Mouse (Mus musculus) myocyte (in vitro differentiated cells): ENCODE measurements around the gene 1700025G04Rik. TPM values are rescaled to one million over a fixed set of nuclear protein-coding genes. Genes with fewer than 3 reads are reported as not detected.
"Not testable (repeated sequence)": the region's sequence is repeated elsewhere in the genome, so short reads cannot be mapped to it uniquely, and the experiment has no call there.

Source experiments
- H3K27me3 ChIP-seq: one replicate; pipeline ENCODE4 v1.6.1; 2011; ENCODE audit not compliant: control insufficient read depth, insufficient read depth, insufficient read length
- H3K36me3 ChIP-seq: one replicate; pipeline ENCODE4 v1.6.1; 2011; ENCODE audit not compliant: control insufficient read depth, insufficient read depth
- H3K4me2 ChIP-seq: one replicate; pipeline ENCODE4 v1.6.1; 2011; ENCODE audit warnings: low read depth, control low read depth
- H3K4me3 ChIP-seq: one replicate; pipeline ENCODE4 v1.5.1; 2011; ENCODE audit warnings: mild to moderate bottlenecking, control low read depth, moderate library complexity
- H3K79me2 ChIP-seq: one replicate; pipeline ENCODE4 v1.6.1; 2011; ENCODE audit not compliant: control insufficient read depth, insufficient read depth
- H3ac ChIP-seq: one replicate; pipeline ENCODE4 v1.6.1; 2011; ENCODE audit not compliant: control insufficient read depth, insufficient read length
- CEBPB ChIP-seq: IDR thresholded peaks from 2 replicates; pipeline ENCODE4 v1.6.1; 2011; ENCODE audit warnings: mild to moderate bottlenecking, moderate library complexity; ENCODE audit not compliant: poor library complexity, insufficient read depth, severe bottlenecking
- E2F4 ChIP-seq: IDR thresholded peaks from one replicate; pipeline ENCODE4 v1.6.1; 2011; ENCODE audit warnings: mild to moderate bottlenecking, control low read depth, moderate library complexity; ENCODE audit not compliant: insufficient read depth
- MAX ChIP-seq: IDR thresholded peaks from one replicate; pipeline ENCODE4 v1.6.1; 2011; ENCODE audit warnings: low read depth, mild to moderate bottlenecking, control low read depth
- MYOD1 ChIP-seq, 3 experiments: IDR thresholded peaks; one replicate each; pipeline ENCODE4 v1.6.1; 2011; ENCODE audit warnings: control low read depth in 2 of 3, low read depth in 2 of 3, mild to moderate bottlenecking in 2 of 3, moderate library complexity in 1 of 3; ENCODE audit not compliant: insufficient read length in 2 of 3, control insufficient read depth in 1 of 3
- MYOG ChIP-seq, 3 experiments: IDR thresholded peaks; one replicate each; pipeline ENCODE4 v1.6.1; 2011; ENCODE audit warnings: control low read depth in 2 of 3, low read depth in 2 of 3, mild to moderate bottlenecking in 2 of 3; ENCODE audit not compliant: insufficient read length in 2 of 3, control insufficient read depth in 1 of 3, insufficient read depth in 1 of 3
- POLR2A ChIP-seq: IDR thresholded peaks from one replicate; pipeline ENCODE4 v1.6.1; 2011; ENCODE audit warnings: low read depth, mild to moderate bottlenecking, control low read depth, moderate library complexity; ENCODE audit not compliant: insufficient read length
- POLR2AphosphoS2 ChIP-seq: IDR thresholded peaks from one replicate; pipeline ENCODE4 v1.6.1; 2011; ENCODE audit warnings: low read depth, control low read depth; ENCODE audit not compliant: insufficient read length
- REST ChIP-seq: IDR thresholded peaks from one replicate; pipeline ENCODE4 v1.6.1; 2011; ENCODE audit warnings: mild to moderate bottlenecking, control low read depth, moderate library complexity; ENCODE audit not compliant: insufficient read depth, insufficient read length
- SRF ChIP-seq: IDR thresholded peaks from one replicate; pipeline ENCODE4 v1.6.1; 2011; ENCODE audit warnings: low read depth; ENCODE audit not compliant: control insufficient read depth, insufficient read length
- TCF12 ChIP-seq: IDR thresholded peaks from one replicate; pipeline ENCODE4 v1.6.1; 2011; ENCODE audit warnings: mild to moderate bottlenecking, control low read depth; ENCODE audit not compliant: poor library complexity, insufficient read depth, severe bottlenecking
- TCF3 ChIP-seq: IDR thresholded peaks from one replicate; pipeline ENCODE4 v1.6.1; 2011; ENCODE audit warnings: low read depth, control low read depth; ENCODE audit not compliant: insufficient read length
- USF1 ChIP-seq: IDR thresholded peaks from one replicate; pipeline ENCODE4 v1.6.1; 2011; ENCODE audit warnings: low read depth, mild to moderate bottlenecking, control low read depth, moderate library complexity
- polyA plus RNA-seq: library from polyadenylated mRNA; unstranded; fragments of >200 nt; fragmentation: generic; extraction: Trizol; gene quantifications from one replicate; pipeline ENCODE4 v1.2.1, GENCODE M21; 2012; ENCODE audit warnings: missing spikeins

The 1700025G04Rik gene
- polyA plus RNA-seq, 1 experiment: 3.3 TPM

DNA sequence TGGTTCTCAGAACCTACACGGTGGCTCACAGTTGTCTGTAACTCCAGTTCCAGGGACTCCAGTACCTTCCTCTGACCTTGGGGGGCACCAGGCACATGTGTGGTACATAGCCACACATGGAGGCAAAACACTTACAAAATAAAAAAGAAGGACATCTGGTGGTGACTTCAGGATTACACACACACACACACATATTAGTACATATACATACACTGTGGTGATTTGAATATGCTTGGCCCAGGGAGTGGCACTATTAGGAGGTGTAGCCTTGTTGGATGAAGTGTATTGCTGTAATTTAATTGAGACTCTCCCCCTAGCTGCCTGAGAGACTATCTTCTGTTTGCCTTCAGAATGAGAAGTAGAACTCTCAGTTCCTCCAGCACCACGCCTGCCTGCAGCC is 241.6 kb downstream of the 1700025G04Rik start:
- H3K79me2 ChIP-seq: no peaks in the 10 kb centered on the region
- no peaks in the 10 kb centered on the region for H3K36me3 ChIP-seq
- no peak overlapping the region for H3ac ChIP-seq
- no peak overlapping the region for H3K4me3 ChIP-seq
- no peak overlapping the region for H3K4me2 ChIP-seq
- TF ChIP-seq MYOG (IDR thresholded peaks at IDR 0.05; ENCODE audit: control insufficient read depth in 1 of 3, insufficient read depth in 1 of 3, insufficient read length in 2 of 3, low read depth in 2 of 3): no peak
- no peak for TF ChIP-seq POLR2A
- TF ChIP-seq REST: no peak
- no peak for TF ChIP-seq USF1
- TF ChIP-seq TCF3: no peak
- no peak for TF ChIP-seq MAX
- TF ChIP-seq CEBPB: no peak
- TF ChIP-seq SRF: no peak
- TF ChIP-seq TCF12: no peak
- no peaks in the 10 kb centered on the region for H3K27me3 ChIP-seq

DNA sequence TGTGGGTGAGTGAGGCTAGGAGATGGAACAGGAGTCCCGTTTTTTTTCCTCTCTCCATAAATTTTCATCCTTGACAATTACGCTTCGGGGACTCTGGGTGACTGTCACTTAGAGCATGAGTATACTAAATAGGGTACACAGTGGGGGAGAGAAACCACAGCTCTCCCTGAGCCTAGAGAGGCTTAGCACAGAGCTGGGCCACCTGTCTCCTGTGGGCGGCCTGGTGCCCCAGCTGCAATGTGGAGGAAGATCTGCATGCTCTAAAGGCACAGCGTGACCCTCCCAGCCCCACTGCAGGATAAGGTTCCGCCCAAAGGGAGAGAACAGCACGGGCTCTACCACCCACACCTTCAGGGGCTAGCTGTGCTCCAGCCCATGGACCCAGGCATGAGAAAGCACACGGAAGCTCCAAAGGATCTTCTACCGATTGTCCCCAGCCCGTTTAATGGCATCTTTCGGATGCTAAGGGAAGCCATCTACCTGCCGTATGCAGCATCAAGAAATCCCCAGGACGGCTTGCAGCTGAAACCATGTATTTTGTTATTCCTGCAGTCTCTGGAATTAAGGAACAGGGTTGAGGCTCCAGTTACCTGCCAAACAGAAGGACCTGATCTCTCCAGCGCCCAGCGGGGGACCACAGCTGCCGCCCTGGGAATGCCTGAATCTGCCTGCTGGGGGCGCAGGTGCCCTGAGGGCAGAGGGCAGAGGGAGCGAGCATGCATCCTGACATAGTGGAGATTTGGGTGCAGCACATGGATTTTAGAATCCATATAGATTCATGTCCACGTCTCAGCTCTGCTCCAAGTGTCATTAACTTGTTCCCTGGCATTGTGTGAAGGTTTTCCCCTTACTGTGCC is 243.8 kb downstream of the 1700025G04Rik start:
- Histone ChIP-seq H3K79me2 (no peaks in the 10 kb centered on the region), H3K4me3 (no peak overlapping the region), H3ac (no peak overlapping the region), H3K36me3 (no peaks in the 10 kb centered on the region), H3K27me3 (no peaks in the 10 kb centered on the region), H3K4me2 (peak overlapping the region; percentile 30)
- TF ChIP-seq TCF3 (no peak), MYOD1 (IDR thresholded peaks at IDR 0.05; ENCODE audit: control insufficient read depth in 1 of 3, insufficient read length in 2 of 3, low read depth in 2 of 3) (peak in 2 of 3 experiments; percentile 85 to 97), MYOG (IDR thresholded peaks at IDR 0.05; ENCODE audit: control insufficient read depth in 1 of 3, insufficient read depth in 1 of 3, insufficient read length in 2 of 3, low read depth in 2 of 3) (peak; percentile 45 to 93 (median 83)), TCF12 (peak; percentile 65)

DNA sequence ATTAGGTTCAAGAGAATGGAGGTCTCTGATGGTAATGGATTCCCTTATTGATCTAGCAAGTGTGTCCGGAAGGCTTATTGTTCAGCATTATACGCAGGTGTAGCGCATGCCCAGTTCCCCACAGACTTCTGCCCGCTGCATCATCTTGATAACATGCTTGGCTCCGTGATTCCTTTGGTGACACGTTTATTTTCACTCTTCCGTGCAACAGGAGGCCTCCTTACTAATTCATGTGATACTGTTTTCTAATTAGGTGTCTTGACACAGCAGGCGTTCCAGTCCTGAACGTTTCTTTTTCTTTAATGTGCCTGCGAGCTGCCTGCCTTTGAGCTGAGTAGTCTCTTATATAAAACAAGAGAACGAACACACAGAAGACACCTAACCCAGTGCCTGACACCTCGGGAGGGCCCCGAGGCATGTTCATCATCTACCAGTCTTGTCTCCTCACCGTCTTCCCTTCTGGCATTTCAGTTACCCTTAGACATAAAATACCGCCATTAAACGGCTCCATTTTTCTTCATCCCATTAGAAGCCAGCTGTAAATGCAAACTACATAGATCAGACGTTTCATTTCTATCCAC is 244.6 kb downstream of the 1700025G04Rik start:
- no peaks in the 10 kb centered on the region for H3K36me3 ChIP-seq
- H3K4me3 ChIP-seq: no peak overlapping the region
- TF ChIP-seq MYOD1 (IDR thresholded peaks at IDR 0.05; ENCODE audit: control insufficient read depth in 1 of 3, insufficient read length in 2 of 3, low read depth in 2 of 3) (no peak), TCF12 (no peak), MYOG (IDR thresholded peaks at IDR 0.05; ENCODE audit: control insufficient read depth in 1 of 3, insufficient read depth in 1 of 3, insufficient read length in 2 of 3, low read depth in 2 of 3) (no peak), POLR2AphosphoS2 (no peak), USF1 (no peak), SRF (no peak), POLR2A (no peak), CEBPB (no peak), REST (no peak), MAX (no peak), TCF3 (no peak), E2F4 (no peak)
- H3K79me2 ChIP-seq: no peaks in the 10 kb centered on the region
- peak overlapping the region; percentile 30 for H3K4me2 ChIP-seq
- no peak overlapping the region for H3ac ChIP-seq
- H3K27me3 ChIP-seq: no peaks in the 10 kb centered on the region

DNA sequence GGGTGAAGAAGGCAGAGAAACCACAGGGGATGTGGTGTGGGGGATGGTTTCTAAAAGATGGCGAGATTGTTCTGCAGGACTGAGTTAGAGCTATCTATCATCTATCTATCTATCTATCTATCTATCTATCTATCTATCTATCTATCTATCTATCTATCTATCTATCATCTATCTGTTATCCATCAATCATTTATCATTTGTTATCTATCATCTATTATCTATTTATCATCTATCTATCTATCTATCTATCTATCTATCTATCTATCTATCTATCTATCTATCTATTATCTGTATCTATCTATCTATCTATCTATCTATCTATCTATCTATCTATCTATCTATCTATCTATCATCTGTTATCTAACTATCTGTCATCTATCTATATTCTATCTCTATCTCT is 249.6 kb downstream of the 1700025G04Rik start:
- not testable (repeated sequence) for H3ac ChIP-seq, H3K4me2 ChIP-seq, H3K4me3 ChIP-seq, H3K27me3 ChIP-seq, H3K36me3 ChIP-seq, H3K79me2 ChIP-seq

DNA sequence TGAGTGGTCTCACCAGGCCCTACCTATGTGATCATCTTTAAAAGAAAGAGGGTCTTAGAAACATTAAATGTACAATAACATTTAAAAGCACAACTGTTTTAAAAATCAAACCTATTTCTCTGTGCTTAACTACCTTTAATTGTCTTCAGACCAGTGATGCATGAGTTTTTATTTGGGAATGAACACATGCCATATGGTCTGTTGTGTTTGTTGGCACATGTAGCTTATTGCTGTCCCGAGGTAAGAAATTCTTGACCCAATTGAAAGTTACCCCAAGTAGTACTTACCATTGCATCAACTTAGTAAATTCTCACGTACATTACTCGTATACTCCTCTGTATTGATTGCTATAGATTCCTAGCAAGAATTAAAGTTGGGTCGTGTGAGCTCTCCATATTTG is 254.7 kb downstream of the 1700025G04Rik start:
- Histone ChIP-seq H3K27me3 (no peaks in the 10 kb centered on the region), H3K36me3 (no peaks in the 10 kb centered on the region), H3K4me3 (no peak overlapping the region), H3ac (no peak overlapping the region), H3K79me2 (no peaks in the 10 kb centered on the region), H3K4me2 (no peak overlapping the region)
- TF ChIP-seq MYOG (IDR thresholded peaks at IDR 0.05; ENCODE audit: control insufficient read depth in 1 of 3, insufficient read depth in 1 of 3, insufficient read length in 2 of 3, low read depth in 2 of 3) (no peak), POLR2A (no peak), SRF (no peak), CEBPB (no peak), MAX (no peak), TCF3 (no peak), USF1 (no peak), TCF12 (no peak), POLR2AphosphoS2 (no peak), REST (no peak)
